Mouse (Mus musculus): ENCODE data around the gene Srsf10. TPM values are rescaled to one million over a fixed set of nuclear protein-coding genes. Genes with fewer than 3 reads are reported as not detected.

Gene Srsf10
- total and polyA plus RNA-seq, 2 experiments from 2014 or later, result 114 to 131 TPM

GRCm38 (mm10) chr4:135877742-135878141 lies 22.2 kb downstream of the Srsf10 start:
- no peaks in the 10 kb centered on the region for H3K36me3 ChIP-seq (ENCODE audit: insufficient read depth)
- H3K4me2 ChIP-seq (ENCODE audit: low read depth), result no peak overlapping the region
- H3K9me3 ChIP-seq (ENCODE audit: low read length), result no peaks in the 10 kb centered on the region
- TF ChIP-seq CTCF (IDR thresholded peaks at IDR 0.05; ENCODE audit: low read depth), result peak; percentile 57
- no peak for ATAC-seq
- no peak overlapping the region for H3K27ac ChIP-seq (ENCODE audit: low read depth, low read length)
- H3K4me1 ChIP-seq (ENCODE audit: insufficient read depth), result peaks cover 17% of the 10 kb centered on the region
- no peak overlapping the region for H3K9ac ChIP-seq
- H3K27me3 ChIP-seq (ENCODE audit: insufficient read depth, low read length), result no peaks in the 10 kb centered on the region
- DNase-seq, result peak; percentile 27
- WGBS, result 69% methylated on average over 2 of the region's 2 CpGs
- no peak overlapping the region for H3K4me3 ChIP-seq (ENCODE audit: low read depth, low read length)

GRCm38 (mm10) chr4:135879021-135879420 lies 23.5 kb downstream of the Srsf10 start:
- no peak overlapping the region for H3K4me2 ChIP-seq (ENCODE audit: low read depth)
- no peaks in the 10 kb centered on the region for H3K9me3 ChIP-seq (ENCODE audit: low read length)
- no peak for ATAC-seq
- H3K4me3 ChIP-seq (ENCODE audit: low read depth, low read length), result no peak overlapping the region
- 77% methylated on average over 6 of the region's 6 CpGs for whole genome bisulfite sequencing
- no peak for DNase-seq
- H3K36me3 ChIP-seq (ENCODE audit: insufficient read depth), result no peaks in the 10 kb centered on the region
- H3K4me1 ChIP-seq (ENCODE audit: insufficient read depth), result peaks cover 15% of the 10 kb centered on the region
- no peaks in the 10 kb centered on the region for H3K27me3 ChIP-seq (ENCODE audit: insufficient read depth, low read length)
- TF ChIP-seq CTCF (IDR thresholded peaks at IDR 0.05; ENCODE audit: low read depth), result no peak
- no peak overlapping the region for H3K27ac ChIP-seq (ENCODE audit: low read depth, low read length)
- no peak overlapping the region for H3K9ac ChIP-seq

GRCm38 (mm10) chr4:135880018-135880417 lies 24.5 kb downstream of the Srsf10 start:
- TF ChIP-seq CTCF (IDR thresholded peaks at IDR 0.05; ENCODE audit: low read depth), result no peak
- WGBS, result 94% methylated on average over 6 of the region's 6 CpGs

GRCm38 (mm10) chr4:135880576-135880975 lies 25.0 kb downstream of the Srsf10 start:
- Histone ChIP-seq H3K4me1 (ENCODE audit: insufficient read depth) (peaks cover 9% of the 10 kb centered on the region), H3K4me2 (ENCODE audit: low read depth) (no peak overlapping the region), H3K27ac (ENCODE audit: low read depth, low read length) (no peak overlapping the region), H3K36me3 (ENCODE audit: insufficient read depth) (no peaks in the 10 kb centered on the region), H3K9me3 (ENCODE audit: low read length) (no peaks in the 10 kb centered on the region), H3K4me3 (ENCODE audit: low read depth, low read length) (no peak overlapping the region), H3K27me3 (ENCODE audit: insufficient read depth, low read length) (no peaks in the 10 kb centered on the region), H3K9ac (no peak overlapping the region)
- WGBS, result 87% methylated on average over 10 of the region's 10 CpGs
- DNase-seq, result no peak
- TF ChIP-seq CTCF (IDR thresholded peaks at IDR 0.05; ENCODE audit: low read depth), result no peak
- no peak for ATAC-seq

More at GRCm38 (mm10) chr4:135880018-135880417, 24.5 kb downstream of the Srsf10 start:
- DNase-seq (no peak), ATAC-seq (no peak)
- Histone ChIP-seq H3K27me3 (ENCODE audit: insufficient read depth, low read length) (no peaks in the 10 kb centered on the region), H3K9me3 (ENCODE audit: low read length) (no peaks in the 10 kb centered on the region), H3K4me2 (ENCODE audit: low read depth) (no peak overlapping the region), H3K27ac (ENCODE audit: low read depth, low read length) (no peak overlapping the region), H3K9ac (no peak overlapping the region), H3K4me1 (ENCODE audit: insufficient read depth) (peaks cover 9% of the 10 kb centered on the region), H3K36me3 (ENCODE audit: insufficient read depth) (no peaks in the 10 kb centered on the region), H3K4me3 (ENCODE audit: low read depth, low read length) (no peak overlapping the region)

GRCm38 (mm10) chr4:135882023-135882422 lies 26.5 kb downstream of the Srsf10 start:
- Histone ChIP-seq H3K4me2 (ENCODE audit: low read depth) (no peak overlapping the region), H3K36me3 (ENCODE audit: insufficient read depth) (no peaks in the 10 kb centered on the region), H3K9me3 (ENCODE audit: low read length) (no peaks in the 10 kb centered on the region), H3K27ac (ENCODE audit: low read depth, low read length) (no peak overlapping the region), H3K4me1 (ENCODE audit: insufficient read depth) (0 out of 2 replicates have a peak, but pooled peaks cover under 1% of the 10 kb centered on the region), H3K4me3 (ENCODE audit: low read depth, low read length) (no peak overlapping the region), H3K27me3 (ENCODE audit: insufficient read depth, low read length) (no peaks in the 10 kb centered on the region), H3K9ac (no peak overlapping the region)
- no peak for ATAC-seq
- 79% methylated on average over 6 of the region's 6 CpGs for WGBS
- TF ChIP-seq CTCF (IDR thresholded peaks at IDR 0.05; ENCODE audit: low read depth), result no peak
- DNase-seq, result no peak

DNA sequence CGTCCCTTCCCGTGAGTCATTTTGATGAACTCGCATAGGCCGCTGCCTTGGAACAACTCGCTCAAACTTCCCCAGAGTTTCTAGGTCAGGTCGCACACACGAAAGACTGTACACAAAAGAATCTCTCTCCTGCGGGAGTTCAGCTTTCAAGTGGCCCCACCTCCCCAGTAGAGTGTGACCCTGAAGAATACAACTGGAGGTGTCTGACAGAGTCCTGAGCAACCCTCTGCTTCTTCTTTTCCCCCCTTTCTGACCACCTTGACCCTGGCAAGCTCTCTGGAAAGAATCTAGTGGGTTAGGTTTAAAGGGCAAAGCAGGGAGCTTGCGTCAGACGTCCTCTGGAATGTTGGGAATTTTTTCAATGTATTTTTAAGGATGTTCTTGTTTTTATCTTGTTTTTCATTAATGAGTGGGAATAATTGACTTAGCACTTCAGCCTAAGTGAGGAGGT lies 27.9 kb downstream of the Srsf10 start:
- 36% methylated on average over 10 of the region's 10 CpGs for WGBS
- no peaks in the 10 kb centered on the region for H3K36me3 ChIP-seq (ENCODE audit: insufficient read depth)
- no peaks in the 10 kb centered on the region for H3K27me3 ChIP-seq (ENCODE audit: insufficient read depth, low read length)
- no peak overlapping the region for H3K27ac ChIP-seq (ENCODE audit: low read depth, low read length)
- DNase-seq, result no peak
- H3K9me3 ChIP-seq (ENCODE audit: low read length), result no peaks in the 10 kb centered on the region
- H3K9ac ChIP-seq, result no peak overlapping the region
- ATAC-seq, result no peak
- no peak overlapping the region for H3K4me3 ChIP-seq (ENCODE audit: low read depth, low read length)
- H3K4me1 ChIP-seq (ENCODE audit: insufficient read depth), result no peaks in the 10 kb centered on the region
- TF ChIP-seq CTCF (IDR thresholded peaks at IDR 0.05; ENCODE audit: low read depth), result no peak
- H3K4me2 ChIP-seq (ENCODE audit: low read depth), result no peak overlapping the region

DNA sequence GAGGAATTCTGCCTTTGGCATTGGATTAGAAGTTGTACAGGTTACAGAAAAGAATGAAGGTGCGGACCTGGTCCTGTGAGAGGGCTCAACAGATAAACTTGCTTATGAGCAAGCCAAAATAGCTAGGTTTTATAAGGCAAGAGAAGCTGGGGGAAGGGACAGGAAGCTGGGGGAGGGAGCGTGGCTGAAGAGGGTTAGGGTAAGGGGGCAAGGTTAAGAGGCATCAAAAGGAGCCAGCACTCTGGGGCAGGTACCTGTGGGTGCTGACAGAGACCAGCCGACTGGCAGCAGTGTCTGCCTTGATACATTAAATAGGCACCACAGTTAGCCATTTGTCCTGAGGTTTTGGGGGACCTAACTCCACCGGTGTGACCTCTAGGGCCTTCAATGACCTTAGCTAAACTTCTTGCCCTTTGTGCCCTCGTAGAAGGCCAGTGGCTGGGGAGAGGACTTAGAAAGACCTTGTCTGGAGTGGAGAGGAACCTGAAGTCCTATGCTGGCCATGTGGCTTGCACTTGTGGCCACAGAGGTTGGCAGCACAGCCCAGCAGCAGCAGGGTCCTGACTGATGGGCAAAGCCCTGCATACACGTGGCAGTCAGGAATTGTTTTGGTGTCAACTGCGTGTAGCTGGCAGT lies 28.5 kb downstream of the Srsf10 start:
- Histone ChIP-seq H3K9me3 (ENCODE audit: low read length) (no peaks in the 10 kb centered on the region), H3K4me3 (ENCODE audit: low read depth, low read length) (no peak overlapping the region), H3K36me3 (ENCODE audit: insufficient read depth) (no peaks in the 10 kb centered on the region), H3K9ac (no peak overlapping the region), H3K4me2 (ENCODE audit: low read depth) (no peak overlapping the region), H3K27me3 (ENCODE audit: insufficient read depth, low read length) (no peaks in the 10 kb centered on the region), H3K4me1 (ENCODE audit: insufficient read depth) (no peaks in the 10 kb centered on the region), H3K27ac (ENCODE audit: low read depth, low read length) (no peak overlapping the region)
- no peak for DNase-seq
- TF ChIP-seq CTCF (IDR thresholded peaks at IDR 0.05; ENCODE audit: low read depth), result no peak
- 72% methylated on average over 7 of the region's 7 CpGs for WGBS
- no peak for ATAC-seq

Data from forebrain, postnatal 0 days (tissue).